Comparison of ENCODE assay signal across 2 mouse cellular contexts in the genomic region with DNA sequence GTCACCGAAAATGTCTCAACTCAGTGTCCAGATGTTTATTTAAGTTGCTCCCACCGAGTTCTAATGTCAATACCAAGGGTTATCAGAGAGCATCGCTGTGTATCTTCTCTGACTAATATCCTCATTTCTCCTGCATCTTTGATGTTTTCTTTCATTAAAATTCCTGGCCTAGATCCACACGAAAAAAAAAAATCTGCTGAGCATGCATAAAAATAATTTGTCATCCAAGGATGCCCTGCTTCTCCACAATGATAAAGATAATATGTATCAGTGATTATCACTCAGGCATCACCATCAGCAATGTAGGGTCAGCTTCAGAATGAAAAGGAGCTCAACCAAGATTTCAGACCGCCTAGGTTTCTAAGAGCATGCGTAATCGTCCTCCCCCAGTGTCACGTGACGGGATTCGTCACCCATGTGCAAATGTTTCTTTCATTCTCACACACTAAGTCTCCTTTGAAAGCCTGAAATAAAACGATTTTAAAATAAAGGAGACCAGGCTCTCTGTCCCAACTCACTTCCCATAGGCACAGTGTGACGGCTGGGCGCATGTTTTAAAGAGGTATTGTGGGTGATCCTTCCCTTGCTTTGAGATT.
TF ChIP-seq lines count a peak whose summit lies in the region.

No protein-coding gene starts in this region.

TF ChIP-seq in CH12.LX, 34 proteins besides CTCF, POLR2A, EP300 and RAD21 (continued from another document):
- TF ChIP-seq SMC3 (IDR thresholded peaks at IDR 0.05; ENCODE audit: low read depth, low read length) (no peak), USF2 (conservative IDR thresholded peaks at IDR 0.05; ENCODE audit: low read depth, low read length) (peak; percentile 69), USF1 (IDR thresholded peaks at IDR 0.05; ENCODE audit: low read depth, low read length) (peak; percentile 72), BHLHE40 (IDR thresholded peaks at IDR 0.05; ENCODE audit: low read depth, low read length) (peak; percentile 59), MAFK (IDR thresholded peaks at IDR 0.05; ENCODE audit: insufficient replicate concordance, low read length) (peak; percentile 93), NRF1 (IDR thresholded peaks at IDR 0.05; ENCODE audit: low read depth, low read length) (0 out of 2 replicates have a peak, but pooled peaks have one; percentile 31)
TF ChIP-seq in CH12.LX: peak in this region for 5.

TF ChIP-seq in MEL, 35 proteins besides CTCF, POLR2A, EP300 and RAD21 (continued from another document):
- TF ChIP-seq ZMIZ1 (IDR thresholded peaks at IDR 0.05; ENCODE audit: low read depth, low read length) = no peak
- no peak for TF ChIP-seq SIN3A (IDR thresholded peaks at IDR 0.05; ENCODE audit: low read length)
- TF ChIP-seq CHD1 (IDR thresholded peaks at IDR 0.05; ENCODE audit: low read depth, low read length) = no peak
- TF ChIP-seq MAFK (IDR thresholded peaks at IDR 0.05; ENCODE audit: borderline replicate concordance, low read depth, low read length) = peak; percentile 58; the same call in 1 of the 2 replicates
